Mouse (Mus musculus): ENCODE measurements around the gene Hey2.

- peak; percentile 44; the same call in 1 of the 2 replicates for TF ChIP-seq CTCF (IDR thresholded peaks at IDR 0.05; ENCODE audit: insufficient read depth, low read depth, low read length)
- TF ChIP-seq POLR2A (IDR thresholded peaks at IDR 0.05; ENCODE audit: insufficient read depth, low read depth, low read length): no peak
Observed at GRCm38 (mm10) chr10:30810967-30811293, 31.7 kb downstream of the Hey2 start.

All from olfactory bulb, adult 2 months (tissue).